Mouse (Mus musculus): ENCODE measurements around the gene Cth. TPM values are rescaled to one million over a fixed set of nuclear protein-coding genes. Genes with fewer than 3 reads are reported as not detected.
A peak's percentile ranks its signal among the peaks of the same experiment; 100 is the strongest.
"Not testable (repeated sequence)": the region's sequence is repeated elsewhere in the genome, so short reads cannot be mapped to it uniquely, and the experiment has no call there.

Cth gene
- polyA plus RNA-seq, 1 experiment: 44.6 TPM

DNA sequence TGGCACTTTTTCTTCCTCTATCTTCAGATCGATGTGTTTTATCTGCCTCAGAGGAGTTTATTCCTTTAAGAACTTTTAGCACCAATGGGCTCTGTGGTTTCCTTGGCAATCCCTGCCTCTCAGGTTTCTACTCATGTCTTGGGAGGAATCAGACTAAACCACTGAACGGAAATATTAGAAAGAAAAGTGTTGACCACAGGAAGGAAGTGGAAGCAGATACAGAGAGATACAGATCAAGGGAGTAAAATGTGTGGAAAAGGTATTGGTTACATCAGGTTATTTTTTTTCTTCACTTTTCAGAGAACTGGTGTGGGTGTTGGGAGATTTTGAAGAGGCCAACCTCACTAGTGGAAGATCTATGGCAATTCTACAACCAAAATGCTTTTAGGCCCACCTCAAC lies 13.7 kb upstream of the Cth start:
- TF ChIP-seq CTCF (IDR thresholded peaks at IDR 0.05; ENCODE audit: borderline replicate concordance, insufficient read depth, low read length): no peak
- TF ChIP-seq POLR2A (IDR thresholded peaks at IDR 0.05; ENCODE audit: low read depth, low read length): no peak
- Histone ChIP-seq H3K4me1 (ENCODE audit: control insufficient read depth, insufficient read depth, low read length) (peaks cover 3% of the 10 kb centered on the region; the same call in 1 of the 2 replicates), H3K4me3 (ENCODE audit: insufficient read depth, low read length) (no peak overlapping the region), H3K27ac (ENCODE audit: insufficient read depth, low read length) (no peak overlapping the region)

DNA sequence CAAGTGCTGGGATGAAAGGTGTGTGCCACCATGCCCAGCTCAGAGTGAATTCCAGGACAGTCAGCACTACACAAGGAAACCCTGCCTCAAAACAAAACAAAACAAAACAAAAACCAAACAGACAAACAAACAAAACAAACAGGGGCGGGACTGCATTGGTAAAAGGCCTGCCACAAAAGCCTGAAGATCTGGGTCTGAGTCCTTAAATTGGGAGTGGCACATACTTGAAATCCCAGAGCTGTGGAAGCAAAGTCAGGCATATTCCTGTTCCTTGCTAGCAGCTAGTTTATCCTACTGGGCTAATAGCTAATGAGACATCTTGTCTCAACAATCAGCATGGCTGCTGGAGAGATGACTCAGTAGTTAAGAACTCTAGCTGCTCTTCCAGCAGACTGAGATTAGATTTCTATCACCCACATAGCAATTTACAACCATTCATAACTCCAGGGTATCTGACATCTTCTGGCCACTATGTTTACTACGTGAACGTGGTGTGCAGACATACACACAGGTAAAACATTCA lies 9.5 kb upstream of the Cth start:
- Histone ChIP-seq H3K4me3 (ENCODE audit: insufficient read depth, low read length) (no peak overlapping the region), H3K27ac (ENCODE audit: insufficient read depth, low read length) (peak overlapping the region; percentile 31; the same call in 1 of the 2 replicates), H3K4me1 (ENCODE audit: control insufficient read depth, insufficient read depth, low read length) (peaks cover 3% of the 10 kb centered on the region; the same call in 1 of the 2 replicates)
- TF ChIP-seq CTCF (IDR thresholded peaks at IDR 0.05; ENCODE audit: borderline replicate concordance, insufficient read depth, low read length) (no peak), POLR2A (IDR thresholded peaks at IDR 0.05; ENCODE audit: low read depth, low read length) (no peak)

DNA sequence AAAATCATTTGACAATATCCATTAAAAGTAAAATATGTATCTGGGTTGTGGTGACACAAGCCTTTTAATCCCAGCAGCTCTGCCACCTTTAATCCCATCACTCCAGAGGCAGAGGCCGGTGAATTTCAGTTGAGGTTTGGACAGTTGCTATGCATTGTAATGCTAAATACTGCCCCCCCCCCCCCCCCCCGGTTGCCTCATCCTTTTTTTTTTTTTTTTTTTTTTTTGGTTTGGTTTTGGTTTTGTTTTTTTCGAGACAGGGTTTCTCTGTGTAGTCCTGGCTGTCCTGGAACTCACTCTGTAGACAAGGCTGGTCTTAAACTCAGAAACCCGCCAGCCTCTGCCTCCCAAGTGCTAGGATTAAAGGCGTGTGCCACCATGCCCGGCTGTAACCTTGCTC lies 8.3 kb upstream of the Cth start:
- not testable (repeated sequence) for H3K4me3 ChIP-seq (ENCODE audit: insufficient read depth, low read length); H3K4me1 ChIP-seq (ENCODE audit: control insufficient read depth, insufficient read depth, low read length); H3K27ac ChIP-seq (ENCODE audit: insufficient read depth, low read length)

DNA sequence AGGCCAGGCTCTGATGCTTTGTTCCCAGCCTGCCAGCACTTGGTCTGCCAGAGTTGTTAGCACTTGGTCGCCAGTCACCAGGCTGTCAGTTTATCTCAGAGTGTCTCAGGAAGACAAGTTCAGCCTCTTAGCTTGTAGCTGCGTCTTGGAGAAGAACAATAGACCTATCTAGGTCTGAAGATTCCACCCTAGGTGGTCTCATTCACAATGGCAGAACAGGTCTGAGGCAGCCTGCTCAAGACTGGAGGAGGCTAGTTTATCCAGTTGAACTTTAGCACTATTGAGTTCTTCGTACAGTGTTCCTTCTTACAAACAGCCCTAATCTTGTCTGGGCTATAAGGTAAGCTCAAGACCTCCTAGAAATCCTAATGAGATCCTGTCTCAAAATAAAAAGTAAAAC lies 7.2 kb upstream of the Cth start:
- H3K4me3 ChIP-seq (ENCODE audit: insufficient read depth, low read length): no peak overlapping the region
- peaks cover 3% of the 10 kb centered on the region; the same call in 1 of the 2 replicates for H3K4me1 ChIP-seq (ENCODE audit: control insufficient read depth, insufficient read depth, low read length)
- no peak overlapping the region for H3K27ac ChIP-seq (ENCODE audit: insufficient read depth, low read length)
- TF ChIP-seq POLR2A (IDR thresholded peaks at IDR 0.05; ENCODE audit: low read depth, low read length) (no peak), CTCF (IDR thresholded peaks at IDR 0.05; ENCODE audit: borderline replicate concordance, insufficient read depth, low read length) (no peak)

DNA sequence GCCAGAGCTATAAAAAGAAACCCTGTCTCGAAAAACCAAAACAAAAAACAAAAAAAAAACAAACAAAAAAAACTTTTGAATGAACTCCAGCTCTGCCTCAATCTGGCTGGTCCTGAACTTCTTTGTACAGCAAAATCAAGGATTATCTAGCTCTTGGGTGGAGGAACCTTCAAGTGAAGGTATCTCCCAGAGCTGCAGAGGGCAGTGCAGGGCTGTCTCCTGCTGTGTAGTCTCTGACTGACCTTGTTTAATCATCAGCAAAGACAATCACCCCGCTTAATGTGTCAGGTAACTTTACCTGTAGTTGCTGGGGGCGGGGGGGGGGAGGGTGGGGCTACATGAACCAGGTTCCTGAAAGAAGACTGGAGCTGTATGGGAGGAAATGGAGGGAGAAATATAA lies 6.7 kb upstream of the Cth start:
- H3K27ac ChIP-seq (ENCODE audit: insufficient read depth, low read length): no peak overlapping the region
- H3K4me1 ChIP-seq (ENCODE audit: control insufficient read depth, insufficient read depth, low read length): peaks cover 3% of the 10 kb centered on the region; the same call in 1 of the 2 replicates
- no peak for TF ChIP-seq POLR2A (IDR thresholded peaks at IDR 0.05; ENCODE audit: low read depth, low read length)
- no peak for TF ChIP-seq CTCF (IDR thresholded peaks at IDR 0.05; ENCODE audit: borderline replicate concordance, insufficient read depth, low read length)
- H3K4me3 ChIP-seq (ENCODE audit: insufficient read depth, low read length): no peak overlapping the region

DNA sequence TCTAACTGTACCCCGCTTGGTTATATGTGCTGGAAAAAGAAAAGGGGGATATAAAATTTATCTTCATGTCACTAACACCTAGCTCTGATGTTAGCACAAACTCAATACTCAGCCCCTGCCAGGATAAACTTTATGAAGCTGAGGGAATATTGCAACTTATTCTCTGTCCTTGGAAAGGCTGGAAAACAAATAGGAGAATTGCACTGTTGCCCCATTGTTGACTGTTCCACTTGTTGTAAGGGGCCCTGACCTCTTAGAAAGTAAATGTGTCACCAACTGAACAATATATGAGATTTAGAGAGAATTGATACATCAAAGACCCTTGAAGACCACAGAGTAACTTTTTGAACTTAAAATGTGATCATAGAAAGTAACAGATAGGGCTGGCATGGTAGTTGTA lies 4.5 kb upstream of the Cth start:
- TF ChIP-seq POLR2A (IDR thresholded peaks at IDR 0.05; ENCODE audit: low read depth, low read length) (no peak), CTCF (IDR thresholded peaks at IDR 0.05; ENCODE audit: borderline replicate concordance, insufficient read depth, low read length) (no peak)
- Histone ChIP-seq H3K27ac (ENCODE audit: insufficient read depth, low read length) (no peak overlapping the region), H3K4me3 (ENCODE audit: insufficient read depth, low read length) (no peak overlapping the region), H3K4me1 (ENCODE audit: control insufficient read depth, insufficient read depth, low read length) (peaks cover 3% of the 10 kb centered on the region; the same call in 1 of the 2 replicates)

DNA sequence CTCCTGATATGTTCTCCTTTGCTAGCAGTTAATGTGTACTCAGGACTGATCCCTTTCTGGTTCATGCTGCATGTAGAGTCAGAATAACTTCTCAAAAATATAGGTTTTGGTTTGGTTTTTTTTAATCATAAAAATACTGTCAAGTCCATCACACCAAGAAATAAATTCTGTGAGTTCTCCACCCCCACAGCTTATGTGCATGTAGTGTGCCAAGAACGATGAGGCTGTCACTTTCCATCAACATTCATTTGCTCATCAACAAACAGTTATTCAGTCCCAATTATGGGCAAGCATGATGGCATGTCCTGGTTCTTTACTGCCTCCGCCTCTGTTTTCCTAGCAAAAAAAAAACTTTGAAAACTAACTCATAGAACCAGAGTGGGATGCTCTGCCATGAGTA lies 3.9 kb upstream of the Cth start:
- Histone ChIP-seq H3K4me1 (ENCODE audit: control insufficient read depth, insufficient read depth, low read length) (no peaks in the 10 kb centered on the region), H3K4me3 (ENCODE audit: insufficient read depth, low read length) (no peak overlapping the region), H3K27ac (ENCODE audit: insufficient read depth, low read length) (no peak overlapping the region)
- no peak for TF ChIP-seq CTCF (IDR thresholded peaks at IDR 0.05; ENCODE audit: borderline replicate concordance, insufficient read depth, low read length)
- TF ChIP-seq POLR2A (IDR thresholded peaks at IDR 0.05; ENCODE audit: low read depth, low read length): no peak

DNA sequence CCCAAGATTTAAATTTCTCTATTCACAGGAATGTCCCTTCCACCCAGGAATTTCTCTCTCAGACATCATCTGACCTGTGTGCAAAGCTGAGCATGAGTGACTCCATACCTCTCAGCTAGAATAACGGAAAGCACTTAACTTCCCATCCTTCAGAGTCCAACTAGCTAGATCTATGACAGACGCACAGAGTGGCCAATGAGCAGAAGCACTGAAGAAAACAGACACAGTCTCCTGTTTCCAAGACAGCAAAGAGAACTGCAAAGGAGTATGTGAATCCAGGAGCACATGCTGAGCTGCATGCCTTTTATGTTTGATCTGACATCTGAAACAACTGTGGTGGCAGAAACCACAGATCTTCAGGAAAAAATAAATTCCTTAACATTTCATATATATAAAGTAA lies 1.9 kb upstream of the Cth start:
- Histone ChIP-seq H3K4me1 (ENCODE audit: control insufficient read depth, insufficient read depth, low read length) (no peaks in the 10 kb centered on the region), H3K27ac (ENCODE audit: insufficient read depth, low read length) (no peak overlapping the region), H3K4me3 (ENCODE audit: insufficient read depth, low read length) (no peak overlapping the region)
- TF ChIP-seq POLR2A (IDR thresholded peaks at IDR 0.05; ENCODE audit: low read depth, low read length) (no peak), CTCF (IDR thresholded peaks at IDR 0.05; ENCODE audit: borderline replicate concordance, insufficient read depth, low read length) (no peak)

DNA sequence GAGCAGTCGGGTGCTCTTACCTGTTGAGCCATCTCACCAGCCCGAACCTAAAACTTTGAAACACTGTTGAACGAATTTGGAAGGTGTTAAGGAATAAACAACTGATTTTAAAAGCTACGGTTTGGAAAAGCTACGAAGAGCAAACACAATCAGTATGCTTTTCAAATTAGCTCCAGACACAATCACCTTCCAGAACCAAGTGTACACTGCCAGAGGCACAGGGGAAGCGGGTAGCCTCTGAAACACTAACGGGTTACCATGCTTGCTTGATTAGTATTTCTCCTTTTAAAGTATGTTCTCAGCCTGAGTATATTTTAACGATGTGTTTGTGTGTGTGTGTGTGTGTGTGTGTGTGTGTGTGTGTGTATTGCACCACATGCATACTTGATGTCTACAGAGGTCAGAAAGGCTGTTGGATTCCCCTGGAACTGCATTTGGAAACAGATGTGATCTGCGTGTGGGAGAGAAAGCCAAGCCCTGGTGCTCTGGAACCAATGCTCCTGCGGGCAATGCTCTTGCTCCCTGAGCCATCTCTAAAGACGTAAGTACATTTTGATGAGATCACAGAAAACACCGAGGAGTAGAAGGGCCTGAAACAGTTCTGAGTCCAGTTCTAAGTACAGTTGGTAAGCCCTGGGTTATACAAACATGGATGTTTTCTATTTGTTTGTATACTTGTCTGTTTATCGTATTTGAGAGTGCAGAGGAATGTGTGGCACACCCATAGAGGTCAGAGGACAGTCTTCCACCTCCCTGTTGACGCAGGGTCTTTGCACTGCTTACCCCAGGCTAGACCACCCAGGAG lies 1.0 kb upstream of the Cth start:
- Histone ChIP-seq H3K27ac (ENCODE audit: insufficient read depth, low read length) (no peak overlapping the region), H3K4me1 (ENCODE audit: control insufficient read depth, insufficient read depth, low read length) (no peaks in the 10 kb centered on the region), H3K4me3 (ENCODE audit: insufficient read depth, low read length) (no peak overlapping the region)
- TF ChIP-seq POLR2A (IDR thresholded peaks at IDR 0.05; ENCODE audit: low read depth, low read length) (no peak), CTCF (IDR thresholded peaks at IDR 0.05; ENCODE audit: borderline replicate concordance, insufficient read depth, low read length) (no peak)

DNA sequence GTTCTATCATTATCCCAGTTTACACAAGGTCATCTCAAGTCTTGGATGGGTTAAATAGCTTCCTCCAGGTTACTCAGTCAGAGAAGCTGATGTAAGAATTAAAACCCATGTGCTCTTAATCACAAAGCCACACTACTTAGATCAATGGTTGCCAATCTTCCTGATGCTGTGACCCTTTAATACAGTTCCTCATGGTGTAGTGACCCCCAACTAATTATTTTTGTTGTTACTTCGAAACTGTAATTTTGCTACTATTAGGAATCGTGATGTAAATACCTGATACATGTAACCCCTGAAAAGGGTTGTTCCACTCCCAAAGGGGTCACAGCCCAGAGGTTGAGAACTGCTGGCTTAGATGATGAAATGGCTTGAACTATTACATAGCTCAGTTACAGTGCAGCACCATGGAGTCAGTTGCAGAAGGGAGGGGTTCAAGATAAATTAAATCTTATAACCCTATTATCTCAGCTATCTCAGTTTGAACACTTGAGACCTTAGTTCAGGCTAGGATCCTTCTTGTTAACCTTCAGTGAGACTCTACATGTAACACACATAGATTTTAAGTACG lies 1.5 kb downstream of the Cth start:
- Histone ChIP-seq H3K4me3 (ENCODE audit: insufficient read depth, low read length) (peak overlapping the region; percentile 11; the same call in 1 of the 2 replicates), H3K27ac (ENCODE audit: insufficient read depth, low read length) (no peak overlapping the region), H3K4me1 (ENCODE audit: control insufficient read depth, insufficient read depth, low read length) (no peaks in the 10 kb centered on the region)
- no peak for TF ChIP-seq POLR2A (IDR thresholded peaks at IDR 0.05; ENCODE audit: low read depth, low read length)
- no peak for TF ChIP-seq CTCF (IDR thresholded peaks at IDR 0.05; ENCODE audit: borderline replicate concordance, insufficient read depth, low read length)
